In the genomic region with DNA sequence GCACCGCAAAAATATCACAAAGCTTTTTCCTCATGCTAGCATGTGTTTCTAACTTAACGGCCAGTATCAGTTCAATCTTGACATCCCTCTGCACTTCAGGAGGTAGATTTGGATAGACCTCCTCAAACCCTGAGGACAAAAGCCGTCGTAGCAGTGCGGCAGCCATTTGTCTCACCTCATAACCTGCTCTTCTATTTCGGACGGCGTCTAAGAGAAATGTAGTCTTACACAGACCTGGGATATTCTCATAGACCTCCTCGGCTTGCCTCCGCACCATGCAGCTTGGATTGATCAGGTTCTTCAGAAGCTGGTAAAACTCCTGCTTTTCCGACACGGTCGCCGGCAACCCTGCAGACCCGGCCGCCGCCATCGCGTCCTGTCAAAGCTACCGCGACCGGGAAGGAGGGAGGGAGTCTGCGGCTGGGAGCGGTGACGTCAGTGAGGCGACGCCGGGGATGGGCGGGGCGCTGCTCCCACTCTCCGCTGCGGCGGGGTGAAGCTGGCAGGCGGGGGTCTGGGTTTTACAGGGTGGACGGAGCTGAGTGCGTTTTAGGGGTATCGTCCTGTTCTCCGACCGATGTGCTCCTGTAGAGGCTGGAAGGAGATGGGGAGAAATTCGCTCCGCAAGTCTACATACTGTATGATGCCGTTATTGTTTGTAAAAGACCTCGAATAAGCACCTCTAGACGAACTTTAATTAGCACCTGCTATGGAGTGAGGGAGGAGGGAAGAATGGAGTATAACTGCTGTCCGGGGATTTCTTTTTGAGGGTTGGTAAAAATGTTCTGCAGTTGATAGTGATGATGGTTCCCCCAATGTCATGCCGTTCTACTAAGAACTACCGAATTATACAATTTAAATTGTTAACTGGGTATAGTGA, we compare ENCODE assay signal across 8 mouse cellular contexts. TPM values are rescaled to one million over a fixed set of nuclear protein-coding genes. Genes with fewer than 3 reads are reported as not detected.
DNase-seq lines count a peak whose midpoint lies in the region; ATAC-seq and TF ChIP-seq lines count a peak whose summit lies in the region.

A gene (minus strand): TSS at position 394 of the 880 bp plus-strand sequence.

- peaks cover 21% of the 10 kb centered on the region for H3K36me3 ChIP-seq in embryonic facial prominence, embryonic 15.5 days
- peaks cover 21% of the 10 kb centered on the region for H3K36me3 ChIP-seq in kidney, embryonic 14.5 days (ENCODE audit: control insufficient read depth, insufficient read depth, low read length)
- peaks cover 27% of the 10 kb centered on the region for H3K36me3 ChIP-seq in limb, embryonic 15.5 days
- no peaks in the 10 kb centered on the region; the same call in 1 of the 2 replicates for H3K36me3 ChIP-seq in midbrain, postnatal 0 days (ENCODE audit: insufficient read depth, low read length)

- H3K4me2 ChIP-seq in embryonic facial prominence, embryonic 15.5 days (replicated peaks), result peak within 1 kb of the TSS; percentile 59
- H3K4me2 ChIP-seq in kidney, embryonic 14.5 days (replicated peaks; ENCODE audit: low read depth, low read length), result peak within 1 kb of the TSS; percentile 72
- peak within 1 kb of the TSS; percentile 62 for H3K4me2 ChIP-seq in limb, embryonic 15.5 days
- H3K4me2 ChIP-seq in midbrain, postnatal 0 days (ENCODE audit: low read depth, low read length, poor library complexity, severe bottlenecking), result peak within 1 kb of the TSS; percentile 59

- peaks cover 8% of the 10 kb centered on the region for H3K4me1 ChIP-seq in bone marrow macrophage, adult 2 months (ENCODE audit: control insufficient read depth, insufficient read depth, low read length)
- H3K4me1 ChIP-seq in embryonic facial prominence, embryonic 15.5 days, result peaks cover 9% of the 10 kb centered on the region
- peaks cover 7% of the 10 kb centered on the region for H3K4me1 ChIP-seq in kidney, embryonic 14.5 days (ENCODE audit: control insufficient read depth, insufficient read depth, low read length)
- peaks cover 10% of the 10 kb centered on the region for H3K4me1 ChIP-seq in limb, embryonic 15.5 days
- H3K4me1 ChIP-seq in midbrain, postnatal 0 days (ENCODE audit: insufficient read depth, low read length), result 0 out of 2 replicates have a peak, but pooled peaks cover 6% of the 10 kb centered on the region

- no peaks in the 10 kb centered on the region for H3K9me3 ChIP-seq in embryonic facial prominence, embryonic 15.5 days (replicated peaks)
- H3K9me3 ChIP-seq in kidney, embryonic 14.5 days (ENCODE audit: control insufficient read depth, low read length), result no peaks in the 10 kb centered on the region
- H3K9me3 ChIP-seq in limb, embryonic 15.5 days, result no peaks in the 10 kb centered on the region
- no peaks in the 10 kb centered on the region for H3K9me3 ChIP-seq in midbrain, postnatal 0 days (ENCODE audit: low read length)

- H3K4me3 ChIP-seq in bone marrow macrophage, adult 2 months (ENCODE audit: insufficient read depth, low read length), result peak within 1 kb of the TSS; percentile 72
- peak within 1 kb of the TSS; percentile 59 for H3K4me3 ChIP-seq in embryonic facial prominence, embryonic 15.5 days (replicated peaks)
- peak within 1 kb of the TSS; percentile 73 for H3K4me3 ChIP-seq in kidney, embryonic 14.5 days (ENCODE audit: low read length)
- H3K4me3 ChIP-seq in limb, embryonic 15.5 days, result peak within 1 kb of the TSS; percentile 59
- peak within 1 kb of the TSS; percentile 84 for H3K4me3 ChIP-seq in midbrain, postnatal 0 days (ENCODE audit: low read depth, low read length)

- TF ChIP-seq POLR2A in bone marrow macrophage, adult 2 months (IDR thresholded peaks at IDR 0.05; ENCODE audit: borderline replicate concordance, low read depth, low read length), result peak; percentile 58

- no peak within 1 kb of the TSS for H3K27ac ChIP-seq in bone marrow macrophage, adult 2 months (ENCODE audit: insufficient read depth, low read depth, low read length)
- H3K27ac ChIP-seq in embryonic facial prominence, embryonic 15.5 days (replicated peaks), result no peak within 1 kb of the TSS; the same call in 1 of the 2 replicates
- 0 out of 2 replicates have a peak within 1 kb of the TSS, but pooled peaks have one; percentile 11 for H3K27ac ChIP-seq in kidney, embryonic 14.5 days (ENCODE audit: low read depth, low read length)
- no peak within 1 kb of the TSS; the same call in none of the 2 replicates for H3K27ac ChIP-seq in limb, embryonic 15.5 days
- H3K27ac ChIP-seq in midbrain, postnatal 0 days (ENCODE audit: low read depth, low read length), result peak within 1 kb of the TSS; percentile 69

- peak; percentile 96 for DNase-seq in B cell, adult 2 months
- peak; percentile 89 to 91 for DNase-seq in heart, adult 9 months (ENCODE audit: low spot score in 2 of 2)
- DNase-seq in midbrain, postnatal 0 days (ENCODE audit: low spot score), result peak; percentile 92
- peak; percentile 92 to 95 for DNase-seq in spleen, postnatal 10 days (ENCODE audit: low spot score in 2 of 2)

- peak; percentile 92 for ATAC-seq in embryonic facial prominence, embryonic 15.5 days (ENCODE audit: insufficient number of reproducible peaks, low FRiP score, low TSS enrichment, low read depth)
- peak; percentile 97 for ATAC-seq in kidney, embryonic 14.5 days (ENCODE audit: low FRiP score, low TSS enrichment)
- peak; percentile 86 for ATAC-seq in limb, embryonic 15.5 days (ENCODE audit: insufficient number of reproducible peaks, low FRiP score, low TSS enrichment, low read depth)
- ATAC-seq in midbrain, postnatal 0 days (ENCODE audit: low FRiP score), result peak; percentile 97

- peak within 1 kb of the TSS; percentile 33 for H3K9ac ChIP-seq in embryonic facial prominence, embryonic 15.5 days
- H3K9ac ChIP-seq in kidney, embryonic 14.5 days (ENCODE audit: low read depth, low read length), result peak within 1 kb of the TSS; percentile 73
- H3K9ac ChIP-seq in limb, embryonic 15.5 days, result peak within 1 kb of the TSS; percentile 57
- peak within 1 kb of the TSS; percentile 83 for H3K9ac ChIP-seq in midbrain, postnatal 0 days (replicated peaks; ENCODE audit: low read length, poor library complexity, severe bottlenecking)

- H3K27me3 ChIP-seq in embryonic facial prominence, embryonic 15.5 days, result no peaks in the 10 kb centered on the region
- H3K27me3 ChIP-seq in kidney, embryonic 14.5 days (ENCODE audit: control insufficient read depth, insufficient read depth, low read length), result no peaks in the 10 kb centered on the region
- no peaks in the 10 kb centered on the region for H3K27me3 ChIP-seq in limb, embryonic 15.5 days
- no peaks in the 10 kb centered on the region for H3K27me3 ChIP-seq in midbrain, postnatal 0 days (ENCODE audit: insufficient read depth, low read length)

- WGBS in embryonic facial prominence, embryonic 15.5 days, result under 1% methylated on average over 47 of the region's 47 CpGs
- under 1% methylated on average over 47 of the region's 47 CpGs for WGBS in kidney, embryonic 14.5 days
- WGBS in limb, embryonic 15.5 days, result 1% methylated on average over 47 of the region's 47 CpGs
- WGBS in midbrain, postnatal 0 days, result 1% methylated on average over 47 of the region's 47 CpGs

- TF ChIP-seq CTCF in bone marrow macrophage, adult 2 months (IDR thresholded peaks at IDR 0.05; ENCODE audit: low read depth, low read length), result no peak
- no peak for TF ChIP-seq CTCF in midbrain, postnatal 0 days (IDR thresholded peaks at IDR 0.05)

RNA-seq across cellular contexts. Expression of the gene that starts here (rescaled TPM):
- polyA plus RNA-seq in bone marrow macrophage, adult 2 months (2012; ENCODE audit: insufficient read depth, insufficient read length, missing spikeins), result 7.6 and 8.6 TPM in 2 replicates
- 15.8 and 16.2 TPM in 2 replicates for polyA plus RNA-seq in embryonic facial prominence, embryonic 15.5 days (2015; fragmentation: Nextera tagmentation; extraction: Ambion mirVana)
- 10.2 and 22.4 TPM in 2 replicates for polyA plus RNA-seq in kidney, embryonic 14.5 days (2014; fragmentation: Nextera tagmentation; extraction: Ambion mirVana)
- 15.8 and 17.3 TPM in 2 replicates for polyA plus RNA-seq in limb, embryonic 15.5 days (2015; fragmentation: Nextera tagmentation; extraction: Ambion mirVana)
- 47.2 and 62.2 TPM in 2 replicates for total RNA-seq in midbrain, postnatal 0 days (2014; rRNA removed)
- 38.8 and 39.4 TPM in 2 replicates for polyA plus RNA-seq in midbrain, postnatal 0 days (2015; fragmentation: Nextera tagmentation; extraction: Ambion mirVana)

Comparison
In these comparisons a context has a peak if more than half of its experiments do, and no peak if none do; other contexts are left out.
1. H3K27ac ChIP-seq: peak in kidney, embryonic 14.5 days (single experiment) and midbrain, postnatal 0 days (single experiment); none in bone marrow macrophage, adult 2 months (single experiment), embryonic facial prominence, embryonic 15.5 days (single experiment) and limb, embryonic 15.5 days (single experiment).
2. H3K9ac ChIP-seq: peak in every context shown above with its lines; median percentile 83 in midbrain, postnatal 0 days; 73 in kidney, embryonic 14.5 days; 57 in limb, embryonic 15.5 days; 33 in embryonic facial prominence, embryonic 15.5 days.
3. Peak in every context shown above with its lines, with median percentiles within 50 percentile points of each other: DNase-seq, H3K4me3 ChIP-seq, ATAC-seq and H3K4me2 ChIP-seq.